Mouse (Mus musculus) small intestine, adult 2 months (tissue): ENCODE results near the gene Mcur1. TPM values are rescaled to one million over a fixed set of nuclear protein-coding genes. Genes with fewer than 3 reads are reported as not detected.

Experiments used
- H3K27ac ChIP-seq: fragments of 200-500 bp; 2 replicates; pipeline ENCODE4 v1.5.1; 2012; ENCODE audit warnings: low read depth, low read length, control low read depth, inconsistent platforms; ENCODE audit not compliant: insufficient read depth
- H3K27me3 ChIP-seq: fragments of 200-500 bp; 2 replicates; pipeline ENCODE4 v1.6.1; 2012; ENCODE audit warnings: mild to moderate bottlenecking, moderate library complexity, low read length, inconsistent platforms; ENCODE audit not compliant: control insufficient read depth, insufficient read depth
- H3K36me3 ChIP-seq: fragments of 200-500 bp; 2 replicates; pipeline ENCODE4 v1.6.1; 2012; ENCODE audit warnings: mild to moderate bottlenecking, low read length, control low read depth, inconsistent platforms; ENCODE audit not compliant: control insufficient read depth, insufficient read depth
- H3K4me1 ChIP-seq: fragments of 200-500 bp; 2 replicates; pipeline ENCODE4 v1.6.1; 2012; ENCODE audit warnings: low read length, inconsistent platforms, mixed read lengths; ENCODE audit not compliant: control insufficient read depth, insufficient read depth, insufficient read length
- H3K4me3 ChIP-seq: fragments of 200-500 bp; 2 replicates; pipeline ENCODE4 v1.5.1; 2012; ENCODE audit warnings: low read depth, mild to moderate bottlenecking, control low read depth, inconsistent platforms, low read length, moderate library complexity
- CTCF ChIP-seq: fragments of 200-500 bp; IDR thresholded peaks from 2 replicates; pipeline ENCODE4 v1.5.1; 2012; ENCODE audit warnings: low read depth, mild to moderate bottlenecking, control low read depth, inconsistent platforms, low read length, moderate library complexity, mixed read lengths; ENCODE audit not compliant: insufficient replicate concordance, insufficient read length; ENCODE audit errors: extremely low read depth
- POLR2A ChIP-seq: fragments of 200-500 bp; IDR thresholded peaks from 2 replicates; pipeline ENCODE4 v1.6.1; 2012; ENCODE audit warnings: low read depth, mild to moderate bottlenecking, control low read depth, inconsistent platforms, low read length, moderate library complexity
- WGBS: fragments of 180-500 bp; shearing (Covaris S2); methylation state at CpG from one replicate; pipeline ENCODE4 v1.1.7; 2018; 5-methylcytosine and 5-hydroxymethylcytosine counted together
- polyA plus RNA-seq: library from polyadenylated mRNA; depleted of rRNA; stranded (reverse); fragments of >200 nt; gene quantifications from 2 replicates; pipeline ENCODE4 v1.2.3, GENCODE M21; 2012

The Mcur1 gene
- polyA plus RNA-seq, 1 experiment, result 42.0 TPM

GRCm38 (mm10) chr13:43556913-43557542 is 3.0 kb downstream of the Mcur1 start:
- 80% methylated on average over 9 of the region's 9 CpGs for WGBS
- Histone ChIP-seq H3K4me3 (no peak overlapping the region), H3K27me3 (no peaks in the 10 kb centered on the region), H3K4me1 (peaks cover 10% of the 10 kb centered on the region; the same call in 1 of the 2 replicates), H3K36me3 (peaks cover 23% of the 10 kb centered on the region), H3K27ac (no peak overlapping the region)
- no peak for TF ChIP-seq CTCF
- no peak for TF ChIP-seq POLR2A

DNA sequence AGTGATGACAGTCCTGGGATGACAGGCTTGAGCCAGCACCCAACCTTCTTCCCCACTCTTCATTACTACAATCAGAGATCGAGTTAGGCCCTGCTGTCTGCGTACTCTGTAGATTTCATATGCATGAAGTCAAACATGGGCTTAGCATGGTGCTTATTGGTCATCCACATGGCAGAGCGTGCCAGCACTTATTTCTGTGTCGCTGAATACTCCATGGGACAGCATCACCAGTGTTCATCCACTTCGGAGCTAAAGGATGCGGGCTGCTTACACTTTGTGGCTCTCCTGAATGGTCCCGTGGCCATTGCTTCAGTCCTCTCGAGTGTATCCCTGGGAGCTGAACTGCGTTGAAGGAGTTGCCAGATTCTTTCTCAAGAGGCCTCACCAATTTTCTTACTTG is 4.7 kb downstream of the Mcur1 start:
- Histone ChIP-seq H3K27ac (0 out of 2 replicates have a peak overlapping the region, but pooled peaks have one; percentile 19), H3K4me1 (peaks cover 10% of the 10 kb centered on the region; the same call in 1 of the 2 replicates), H3K27me3 (no peaks in the 10 kb centered on the region), H3K4me3 (no peak overlapping the region), H3K36me3 (peaks cover 35% of the 10 kb centered on the region)
- WGBS, result 94% methylated on average over 9 of the region's 9 CpGs
- TF ChIP-seq POLR2A, result no peak
- TF ChIP-seq CTCF, result no peak

DNA sequence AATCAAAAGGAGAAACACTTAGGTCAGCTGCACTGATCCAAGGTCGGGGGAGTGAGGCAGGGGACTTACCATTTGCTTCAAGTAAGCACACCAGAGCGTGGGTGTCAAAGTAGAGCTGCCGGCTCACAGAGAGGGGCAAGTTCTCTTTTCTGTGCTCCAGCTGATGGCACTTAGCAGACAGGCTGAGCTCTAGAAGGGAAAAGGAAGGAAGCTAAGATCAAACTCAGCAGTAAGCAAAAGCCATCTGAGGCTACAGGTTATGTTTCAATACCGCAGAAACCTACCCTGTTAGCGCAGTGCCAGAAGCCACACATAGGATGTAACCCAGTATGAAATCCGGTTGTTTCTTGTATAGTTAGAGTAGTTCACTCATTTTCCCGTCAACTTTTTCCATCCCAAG is 5.2 kb downstream of the Mcur1 start:
- peak overlapping the region; percentile 30; the same call in 1 of the 2 replicates for H3K27ac ChIP-seq
- peaks cover 10% of the 10 kb centered on the region; the same call in 1 of the 2 replicates for H3K4me1 ChIP-seq
- H3K4me3 ChIP-seq, result no peak overlapping the region
- no peak for TF ChIP-seq POLR2A
- TF ChIP-seq CTCF, result no peak
- WGBS, result 87% methylated on average over 7 of the region's 7 CpGs
- H3K27me3 ChIP-seq, result no peaks in the 10 kb centered on the region
- H3K36me3 ChIP-seq, result peaks cover 40% of the 10 kb centered on the region

GRCm38 (mm10) chr13:43550676-43551075 is 9.3 kb downstream of the Mcur1 start:
- WGBS, result 91% methylated on average over 8 of the region's 8 CpGs
- H3K27me3 ChIP-seq, result no peaks in the 10 kb centered on the region
- H3K4me3 ChIP-seq, result no peak overlapping the region
- TF ChIP-seq POLR2A, result no peak
- TF ChIP-seq CTCF, result no peak
- H3K4me1 ChIP-seq, result peaks cover 11% of the 10 kb centered on the region
- peaks cover 59% of the 10 kb centered on the region for H3K36me3 ChIP-seq
- H3K27ac ChIP-seq, result no peak overlapping the region

GRCm38 (mm10) chr13:43549870-43550269 is 10.1 kb downstream of the Mcur1 start:
- Histone ChIP-seq H3K4me3 (no peak overlapping the region), H3K27ac (no peak overlapping the region), H3K36me3 (peaks cover 57% of the 10 kb centered on the region), H3K27me3 (no peaks in the 10 kb centered on the region), H3K4me1 (peaks cover 9% of the 10 kb centered on the region)
- 81% methylated on average over 7 of the region's 7 CpGs for WGBS
- TF ChIP-seq POLR2A (no peak), CTCF (no peak)

DNA sequence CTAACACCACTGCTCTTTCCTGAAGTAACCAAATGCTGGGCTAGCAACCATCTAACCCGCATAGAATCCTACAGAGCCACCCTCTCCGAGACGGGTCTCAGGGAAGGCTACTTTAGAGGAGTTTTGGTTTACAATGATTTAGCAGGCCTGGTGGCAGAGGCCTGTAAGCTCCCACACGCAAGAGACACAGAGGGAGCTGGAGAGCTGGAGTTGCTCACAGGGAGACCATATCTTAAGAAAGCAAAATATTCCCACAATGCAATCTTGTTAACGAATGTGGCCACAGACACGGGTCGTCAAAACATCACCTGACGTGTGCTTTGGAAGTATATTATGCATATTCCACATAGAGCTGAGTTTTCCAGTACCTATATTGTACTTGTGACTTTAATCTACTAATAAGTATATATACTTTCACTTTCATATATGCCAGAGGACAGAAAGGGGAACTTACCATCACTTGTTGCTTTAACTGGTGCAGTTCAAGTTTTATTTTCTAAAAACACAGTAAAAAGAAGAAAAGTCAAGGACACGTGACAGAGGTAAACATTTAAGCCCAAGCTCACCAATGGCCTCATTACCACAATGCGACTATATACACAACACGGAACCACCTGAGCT is 10.8 kb downstream of the Mcur1 start:
- peak overlapping the region; percentile 86 for H3K27ac ChIP-seq
- H3K4me3 ChIP-seq, result no peak overlapping the region
- H3K36me3 ChIP-seq, result peaks cover 54% of the 10 kb centered on the region
- peaks cover 9% of the 10 kb centered on the region for H3K4me1 ChIP-seq
- no peaks in the 10 kb centered on the region for H3K27me3 ChIP-seq
- TF ChIP-seq POLR2A (no peak), CTCF (no peak)
- WGBS, result 81% methylated on average over 11 of the region's 11 CpGs

DNA sequence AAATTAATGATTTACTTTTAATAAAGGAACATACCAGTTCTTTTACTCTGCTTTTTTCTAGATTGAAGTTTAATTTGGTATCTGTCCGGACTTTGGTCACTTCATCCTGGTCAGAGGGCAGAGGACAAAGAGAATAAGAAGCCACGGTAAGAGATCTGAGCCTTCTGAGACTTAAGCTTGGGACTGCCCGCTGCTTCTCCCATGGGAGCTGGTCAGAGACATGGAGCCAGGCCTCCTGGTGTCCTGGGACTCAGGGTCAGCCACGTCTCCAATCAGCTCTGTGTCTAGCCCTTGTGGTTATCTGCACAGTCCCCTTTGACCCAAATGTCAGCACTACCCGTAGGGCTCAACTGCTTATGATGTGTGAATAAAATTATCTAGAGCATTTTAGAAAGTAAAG is 11.4 kb downstream of the Mcur1 start:
- Histone ChIP-seq H3K27ac (peak overlapping the region; percentile 86), H3K4me1 (peaks cover 9% of the 10 kb centered on the region), H3K4me3 (no peak overlapping the region), H3K36me3 (peaks cover 57% of the 10 kb centered on the region), H3K27me3 (no peaks in the 10 kb centered on the region)
- TF ChIP-seq POLR2A, result no peak
- no peak for TF ChIP-seq CTCF
- WGBS, result 53% methylated on average over 5 of the region's 5 CpGs
